Mouse (Mus musculus) lung, adult 2 months (tissue): ENCODE measurements around the gene Trim16.

ENCODE experiments used
- CTCF ChIP-seq: fragments of 200-500 bp; IDR thresholded peaks from 2 replicates; pipeline ENCODE4 v1.5.1; 2011; ENCODE audit warnings: mild to moderate bottlenecking, low read length, control low read depth; ENCODE audit not compliant: insufficient read depth
- POLR2A ChIP-seq: fragments of 200-500 bp; IDR thresholded peaks from 2 replicates; pipeline ENCODE4 v1.6.1; 2011; ENCODE audit warnings: low read depth, mild to moderate bottlenecking, control low read depth, low read length, borderline replicate concordance; ENCODE audit errors: extremely low read depth

DNA sequence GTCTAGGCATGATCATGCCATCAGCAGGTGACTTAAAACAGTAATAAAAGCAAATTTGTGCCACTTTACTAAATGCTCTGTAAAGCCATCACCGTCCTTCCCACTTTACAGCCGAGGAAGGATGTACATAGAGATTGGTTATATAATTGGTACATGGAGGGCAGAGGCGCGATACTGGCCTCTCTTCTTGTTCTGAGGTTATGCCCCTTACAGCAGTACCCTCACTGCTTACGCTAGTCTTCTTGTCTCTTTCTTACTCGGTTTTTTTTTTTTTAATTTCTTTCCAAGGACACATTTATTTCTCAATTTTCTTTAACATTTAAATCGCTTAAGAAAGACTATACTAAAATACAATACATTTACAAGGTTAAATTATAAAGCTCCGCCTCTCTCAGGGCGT, 58.7 kb downstream of the Trim16 start:
- no peak for TF ChIP-seq POLR2A
- no peak for TF ChIP-seq CTCF
